Mouse (Mus musculus): Measurements from ENCODE around the gene Tspan14.

GRCm38 (mm10) chr14:40911529-40911928 lies 55.1 kb downstream of the Tspan14 start:
- TF ChIP-seq CTCF (IDR thresholded peaks at IDR 0.05; ENCODE audit: low read depth, low read length) (no peak), GATA2 (IDR thresholded peaks at IDR 0.05; ENCODE audit: borderline replicate concordance, low read depth, low read length) (no peak), TAL1 (conservative IDR thresholded peaks at IDR 0.05; ENCODE audit: low read depth, low read length) (no peak), GATA1 (IDR thresholded peaks at IDR 0.05; ENCODE audit: borderline replicate concordance, low read length) (no peak), POLR2AphosphoS5 (IDR thresholded peaks at IDR 0.05; ENCODE audit: insufficient replicate concordance, low read depth, low read length) (no peak)
